Mouse (Mus musculus) lung, postnatal 0 days (tissue): ENCODE measurements around the gene Col4a3. TPM values are rescaled to one million over a fixed set of nuclear protein-coding genes. Genes with fewer than 3 reads are reported as not detected.
A peak's percentile ranks its signal among the peaks of the same experiment; 100 is the strongest.

Experiments used
- ATAC-seq: fragments of 200-750 bp; cut with Nextera tagmentation; 2 replicates; pipeline ENCODE4 v1.8.0; 2017; ENCODE audit warnings: moderate library complexity
- DNase-seq: peaks from one replicate; pipeline ENCODE4 v3.0.0-alpha.2; 2016; ENCODE audit warnings: low spot score
- H3K27ac ChIP-seq: fragments of 300-500 bp; sonication (generic); 2 replicates; pipeline ENCODE4 v1.5.1; 2014; ENCODE audit warnings: antibody characterized with exemption, mild to moderate bottlenecking, low read length, mixed read lengths
- H3K27me3 ChIP-seq: fragments of 300-500 bp; sonication (generic); replicated peaks from 2 replicates; pipeline ENCODE4 v1.6.1; 2014; ENCODE audit warnings: low read length, mixed read lengths; ENCODE audit not compliant: insufficient read depth
- H3K36me3 ChIP-seq: fragments of 300-500 bp; sonication (generic); 2 replicates; pipeline ENCODE4 v1.6.1; 2014; ENCODE audit warnings: low read length, mixed read lengths; ENCODE audit not compliant: insufficient read depth
- H3K4me1 ChIP-seq: fragments of 300-500 bp; sonication (generic); 2 replicates; pipeline ENCODE4 v1.6.1; 2014; ENCODE audit warnings: antibody characterized with exemption, low read depth, low read length, mixed read lengths; ENCODE audit not compliant: insufficient read depth
- H3K4me2 ChIP-seq: fragments of 300-500 bp; sonication (generic); replicated peaks from 2 replicates; pipeline ENCODE4 v1.6.1; 2014; ENCODE audit warnings: low read depth, mild to moderate bottlenecking, low read length, moderate library complexity, mixed read lengths
- H3K4me3 ChIP-seq: fragments of 300-500 bp; sonication (generic); 2 replicates; pipeline ENCODE4 v1.5.1; 2014; ENCODE audit warnings: low read depth, low read length
- H3K9ac ChIP-seq: fragments of 300-500 bp; sonication (generic); replicated peaks from 2 replicates; pipeline ENCODE4 v1.6.1; 2014; ENCODE audit warnings: low read depth, mild to moderate bottlenecking
- H3K9me3 ChIP-seq: fragments of 300-500 bp; sonication (generic); 2 replicates; pipeline ENCODE4 v1.6.1; 2016; ENCODE audit warnings: low read length, mixed read lengths
- CTCF ChIP-seq: IDR thresholded peaks from 2 replicates; pipeline ENCODE4 v1.5.1; 2016; ENCODE audit warnings: antibody characterized with exemption, mild to moderate bottlenecking
- EP300 ChIP-seq: IDR thresholded peaks from 2 replicates; pipeline ENCODE4 v1.6.1; 2016; ENCODE audit warnings: antibody characterized with exemption, mild to moderate bottlenecking, control low read depth
- WGBS: fragments of 180-500 bp; shearing (Covaris S2); extraction: QIAGEN DNeasy Blood & Tissue Kit; methylation state at CpG from one replicate; pipeline ENCODE4 v1.1.7; 2014; 5-methylcytosine and 5-hydroxymethylcytosine counted together
- polyA plus RNA-seq: library from polyadenylated mRNA; unstranded; fragments of >200 nt; fragmentation: Nextera tagmentation; extraction: Ambion mirVana; gene quantifications from 2 replicates; pipeline ENCODE4 v1.2.1, GENCODE M21; 2015

Col4a3 gene
- polyA plus RNA-seq, 1 experiment from 2014 or later, result 114 TPM

- TF ChIP-seq EP300 (no peak), CTCF (no peak)
- 39% methylated on average over 4 of the region's 4 CpGs for WGBS
- Histone ChIP-seq H3K9ac (peak overlapping the region; percentile 98; the same call in 1 of the 2 replicates), H3K36me3 (peaks cover 18% of the 10 kb centered on the region; the same call in 1 of the 2 replicates), H3K27me3 (0 out of 2 replicates have a peak, but pooled peaks cover 3% of the 10 kb centered on the region), H3K4me2 (peak overlapping the region; percentile 84), H3K4me3 (peak overlapping the region; percentile 98), H3K9me3 (no peaks in the 10 kb centered on the region), H3K4me1 (peaks cover 3% of the 10 kb centered on the region; the same call in 1 of the 2 replicates), H3K27ac (no peak overlapping the region)
- ATAC-seq (no peak), DNase-seq (no peak)
Observed at GRCm38 (mm10) chr1:82725875-82726185, 139.1 kb downstream of the Col4a3 start.

GRCm38 (mm10) chr1:82726482-82726881 is 139.8 kb downstream of the Col4a3 start:
- H3K4me1 ChIP-seq, result peaks cover 3% of the 10 kb centered on the region; the same call in 1 of the 2 replicates
- H3K27me3 ChIP-seq, result 0 out of 2 replicates have a peak, but pooled peaks cover 3% of the 10 kb centered on the region
- TF ChIP-seq CTCF (no peak), EP300 (no peak)
- H3K27ac ChIP-seq, result no peak overlapping the region
- no peak overlapping the region for H3K9ac ChIP-seq
- H3K9me3 ChIP-seq, result no peaks in the 10 kb centered on the region
- no peak overlapping the region for H3K4me3 ChIP-seq
- DNase-seq (no peak), ATAC-seq (no peak)
- WGBS, result 91% methylated on average over 5 of the region's 5 CpGs
- H3K4me2 ChIP-seq, result no peak overlapping the region
- peaks cover 24% of the 10 kb centered on the region; the same call in 1 of the 2 replicates for H3K36me3 ChIP-seq

- no peak overlapping the region for H3K27ac ChIP-seq
- no peak for TF ChIP-seq EP300
- TF ChIP-seq CTCF, result no peak
- no peaks in the 10 kb centered on the region for H3K9me3 ChIP-seq
- no peak for DNase-seq
- H3K4me3 ChIP-seq, result no peak overlapping the region
- H3K27me3 ChIP-seq, result no peaks in the 10 kb centered on the region
- no peak for ATAC-seq
- no peak overlapping the region for H3K4me2 ChIP-seq
- no peak overlapping the region for H3K9ac ChIP-seq
- no peaks in the 10 kb centered on the region for H3K4me1 ChIP-seq
- peaks cover 44% of the 10 kb centered on the region; the same call in 1 of the 2 replicates for H3K36me3 ChIP-seq
- WGBS, result 91% methylated on average over 1 of the region's 1 CpGs
Observed at GRCm38 (mm10) chr1:82733357-82733756, 146.6 kb downstream of the Col4a3 start.

- WGBS, result 86% methylated on average over 1 of the region's 1 CpGs
- peaks cover 24% of the 10 kb centered on the region; the same call in 1 of the 2 replicates for H3K36me3 ChIP-seq
- no peak for ATAC-seq
Observed at GRCm38 (mm10) chr1:82738066-82738465, 151.3 kb downstream of the Col4a3 start.

GRCm38 (mm10) chr1:82741539-82741938 is 154.8 kb downstream of the Col4a3 start:
- no peak for TF ChIP-seq EP300
- TF ChIP-seq CTCF, result no peak
- H3K9me3 ChIP-seq, result no peaks in the 10 kb centered on the region
- H3K36me3 ChIP-seq, result peaks cover 15% of the 10 kb centered on the region; the same call in 1 of the 2 replicates
- no peak overlapping the region for H3K4me2 ChIP-seq
- DNase-seq, result no peak
- no peaks in the 10 kb centered on the region for H3K4me1 ChIP-seq
- H3K4me3 ChIP-seq, result no peak overlapping the region
- H3K27ac ChIP-seq, result no peak overlapping the region
- no peak overlapping the region for H3K9ac ChIP-seq
- no peaks in the 10 kb centered on the region for H3K27me3 ChIP-seq
- no peak for ATAC-seq
- 80% methylated on average over 7 of the region's 7 CpGs for WGBS

More at GRCm38 (mm10) chr1:82738066-82738465, 151.3 kb downstream of the Col4a3 start:
- DNase-seq, result no peak
- no peak overlapping the region for H3K4me3 ChIP-seq
- no peaks in the 10 kb centered on the region for H3K4me1 ChIP-seq
- H3K27ac ChIP-seq, result no peak overlapping the region
- no peak overlapping the region for H3K9ac ChIP-seq
- no peak overlapping the region for H3K4me2 ChIP-seq
- no peaks in the 10 kb centered on the region for H3K27me3 ChIP-seq
- H3K9me3 ChIP-seq, result no peaks in the 10 kb centered on the region
- TF ChIP-seq CTCF (no peak), EP300 (no peak)

- Histone ChIP-seq H3K4me1 (no peaks in the 10 kb centered on the region), H3K4me3 (no peak overlapping the region), H3K4me2 (no peak overlapping the region), H3K9me3 (no peaks in the 10 kb centered on the region), H3K36me3 (peaks cover 10% of the 10 kb centered on the region; the same call in 1 of the 2 replicates), H3K27me3 (no peaks in the 10 kb centered on the region), H3K9ac (no peak overlapping the region), H3K27ac (no peak overlapping the region)
- TF ChIP-seq CTCF, result no peak
- TF ChIP-seq EP300, result no peak
- WGBS, result 82% methylated on average over 3 of the region's 3 CpGs
- DNase-seq, result no peak
- ATAC-seq, result no peak
Observed at GRCm38 (mm10) chr1:82743962-82744361, 157.2 kb downstream of the Col4a3 start.

GRCm38 (mm10) chr1:82746408-82746807 is 159.7 kb downstream of the Col4a3 start:
- H3K9me3 ChIP-seq, result no peaks in the 10 kb centered on the region
- WGBS, result 83% methylated on average over 4 of the region's 4 CpGs
- DNase-seq (no peak), ATAC-seq (no peak)
- no peaks in the 10 kb centered on the region for H3K27me3 ChIP-seq
- H3K36me3 ChIP-seq, result peaks cover 15% of the 10 kb centered on the region; the same call in 1 of the 2 replicates
- H3K4me1 ChIP-seq, result no peaks in the 10 kb centered on the region
- H3K27ac ChIP-seq, result no peak overlapping the region
- no peak overlapping the region for H3K9ac ChIP-seq
- no peak overlapping the region for H3K4me2 ChIP-seq
- TF ChIP-seq CTCF (no peak), EP300 (no peak)
- H3K4me3 ChIP-seq, result no peak overlapping the region
